Mouse (Mus musculus): ENCODE results near the gene Plk2.

Plk2 gene

GRCm38 (mm10) chr13:110412572-110413209 is 17.8 kb downstream of the Plk2 start:
- DNase-seq: no peak

DNA sequence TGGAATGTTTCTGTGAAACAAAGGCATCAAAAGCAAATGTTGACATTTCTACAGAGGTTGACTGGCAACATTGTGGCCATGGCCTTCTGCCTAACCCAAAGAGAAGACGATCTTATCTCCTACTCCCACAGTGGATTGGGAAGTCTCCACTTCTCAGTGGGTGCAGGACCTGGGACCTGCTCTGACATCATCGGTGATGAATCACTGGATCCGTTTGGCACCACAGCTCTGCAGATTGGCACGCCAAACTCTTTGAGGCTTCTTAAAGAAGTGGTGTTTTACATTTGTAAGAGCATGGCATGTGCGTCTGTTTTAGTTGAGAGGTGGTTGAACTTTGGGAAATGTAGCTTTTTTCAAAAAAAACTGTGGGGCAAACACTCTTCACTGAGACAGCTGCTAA is 23.8 kb downstream of the Plk2 start:
- DNase-seq: no peak

- DNase-seq: no peak
These were observed 24.8 kb downstream of the Plk2 start for GRCm38 (mm10) chr13:110419640-110420039.

- no peak for DNase-seq
These were observed 27.6 kb downstream of the Plk2 start for GRCm38 (mm10) chr13:110422434-110422833.

DNA sequence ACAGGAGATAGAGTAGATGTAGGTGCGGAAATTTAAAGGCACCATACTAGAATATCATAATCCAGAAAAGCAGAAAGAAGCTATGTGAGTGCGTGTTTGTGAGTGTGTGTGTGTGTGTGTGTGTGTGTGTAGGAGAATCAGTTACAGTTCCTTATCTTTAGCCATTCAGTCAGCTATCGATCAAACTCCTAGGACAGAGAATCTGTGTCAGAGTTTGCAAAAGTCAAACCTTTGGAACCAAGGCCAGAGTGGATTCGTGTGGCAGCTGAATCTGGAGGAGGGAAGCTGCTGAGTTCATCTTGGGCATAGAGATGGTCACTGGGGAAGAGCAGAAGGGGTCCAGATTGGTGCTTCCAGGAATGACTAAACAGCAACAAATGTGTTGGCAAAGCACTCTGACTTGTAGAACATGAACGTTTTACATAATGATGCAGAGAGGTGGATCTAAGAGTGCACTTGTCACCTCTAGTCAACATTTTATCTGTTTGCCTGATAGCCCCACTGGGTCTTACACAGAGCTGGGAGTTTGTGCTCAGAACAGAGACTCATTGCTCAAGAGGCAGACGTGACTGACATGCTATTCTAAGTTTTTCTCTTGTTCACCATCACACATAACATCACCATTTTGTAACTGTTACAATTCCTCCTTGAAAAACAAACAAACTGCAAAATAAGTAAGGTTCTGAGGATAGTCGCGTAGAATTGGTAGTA is 30.8 kb downstream of the Plk2 start:
- no peak for DNase-seq

- DNase-seq: no peak
These were observed 36.5 kb downstream of the Plk2 start for GRCm38 (mm10) chr13:110431388-110431787.

DNA sequence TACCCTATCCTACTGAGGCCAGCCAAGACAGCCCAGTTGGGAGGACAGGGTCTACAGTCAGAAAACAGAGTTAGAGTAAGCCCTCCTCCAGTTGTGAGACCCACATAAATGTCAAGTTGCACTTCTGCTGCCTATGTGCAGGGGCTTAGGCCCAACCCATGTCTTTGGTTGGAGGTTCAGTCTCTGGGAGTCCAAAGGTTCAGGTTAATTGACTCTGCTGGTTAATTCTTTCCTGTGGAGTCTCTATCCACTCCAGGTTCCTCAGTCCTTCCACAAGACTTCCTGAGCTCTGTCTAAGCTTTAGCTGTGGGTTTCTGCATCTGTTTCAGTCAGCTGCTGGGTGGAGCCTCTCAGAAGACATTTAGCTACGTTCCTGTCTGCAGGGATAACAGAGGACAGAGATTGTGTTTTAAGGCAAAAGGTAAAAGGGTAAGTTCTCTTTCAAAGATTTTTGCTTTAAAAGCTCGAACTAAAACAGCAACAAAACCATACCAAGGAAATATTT is 37.3 kb downstream of the Plk2 start:
- DNase-seq: no peak

- DNase-seq: no peak
These were observed 37.8 kb downstream of the Plk2 start for GRCm38 (mm10) chr13:110432613-110433012.

DNA sequence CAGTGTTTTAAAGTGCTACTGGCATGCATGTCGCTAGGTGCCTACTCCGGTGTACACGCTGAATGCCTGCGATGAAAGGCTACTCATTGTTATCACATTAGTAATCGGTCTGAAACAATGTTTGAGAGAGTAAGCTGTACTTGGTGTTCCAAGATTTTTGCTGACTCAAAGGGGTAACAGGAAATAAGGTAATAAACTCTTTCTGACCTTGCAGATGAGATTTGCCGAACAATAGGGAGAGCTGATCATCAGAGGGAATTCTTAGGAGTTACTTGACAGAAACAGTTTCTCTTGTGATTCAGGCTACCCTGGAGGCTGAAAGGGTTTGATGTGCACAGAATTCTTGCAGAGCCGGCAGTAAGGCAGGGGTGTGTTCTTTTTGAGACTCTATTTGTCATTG is 41.8 kb downstream of the Plk2 start:
- DNase-seq: no peak

DNA sequence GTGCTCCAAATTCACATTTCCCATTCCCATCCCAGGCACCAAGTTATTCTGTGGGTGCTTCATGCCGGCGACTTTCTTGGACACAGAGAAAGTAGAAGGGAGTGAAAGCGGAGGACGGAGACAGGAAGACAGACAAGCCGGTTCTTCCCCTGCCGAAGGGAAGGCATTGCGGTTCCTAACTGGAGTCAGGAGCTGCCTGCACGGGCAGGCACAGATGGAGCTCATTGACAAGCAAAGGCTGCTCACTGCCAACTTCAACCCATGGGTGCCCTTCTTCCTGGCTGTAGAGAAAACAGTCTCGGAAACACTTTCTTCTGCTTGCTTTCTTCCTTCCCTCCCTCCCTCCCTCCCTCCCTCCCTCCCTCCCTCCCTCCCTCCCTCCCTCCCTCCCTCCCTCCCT is 43.8 kb downstream of the Plk2 start:
- DNase-seq: peak in 1 of 2 experiments; percentile 4

GRCm38 (mm10) chr13:110444335-110444734 is 49.5 kb downstream of the Plk2 start:
- DNase-seq: no peak

DNA sequence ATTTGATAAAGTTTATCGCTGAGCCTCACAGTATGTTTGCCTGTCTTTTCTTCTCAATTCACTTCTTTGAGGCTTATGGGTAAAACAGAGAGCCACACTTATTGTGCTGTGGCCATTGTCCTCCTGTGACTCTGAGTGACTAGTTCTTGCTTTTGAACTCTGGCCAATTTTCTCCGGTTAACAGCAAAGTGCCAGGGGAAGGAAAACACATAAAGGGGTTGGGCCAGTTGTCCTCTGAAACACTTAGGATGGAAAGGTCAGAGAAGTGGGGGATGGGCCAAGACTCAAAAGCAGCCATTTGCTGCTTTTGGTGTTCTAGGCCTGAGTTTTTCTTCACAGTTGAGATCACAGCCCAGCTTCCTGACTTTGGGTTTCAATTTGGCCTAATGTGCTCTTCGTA is 50.0 kb downstream of the Plk2 start:
- no peak for DNase-seq

- no peak for DNase-seq
These were observed 51.6 kb downstream of the Plk2 start for GRCm38 (mm10) chr13:110446434-110446833.

DNA sequence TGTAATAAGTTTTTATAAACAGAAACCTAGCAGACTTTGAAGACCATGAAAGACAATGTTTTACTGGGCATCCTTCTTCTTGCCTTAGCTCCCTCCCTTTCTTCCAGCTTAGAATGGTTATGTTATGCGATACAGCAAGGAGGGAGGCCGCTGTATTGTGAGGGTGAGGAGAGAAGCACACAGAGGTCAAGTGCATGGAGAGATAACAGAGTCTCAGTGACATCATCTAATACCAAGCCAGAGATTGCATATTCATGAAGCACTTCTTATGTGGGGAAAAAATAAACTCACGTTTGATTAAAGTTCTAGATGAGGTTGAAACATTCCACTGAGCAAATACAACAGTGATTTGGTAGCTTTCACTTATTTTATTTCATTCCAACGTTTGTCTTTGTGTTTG is 55.2 kb downstream of the Plk2 start:
- DNase-seq: no peak

All from cerebellum, postnatal 36 days (tissue).